Mouse (Mus musculus) ES-Bruce4 (cell line): Measurements from ENCODE around the gene Evl.

ENCODE experiments used
- CTCF ChIP-seq: IDR thresholded peaks from one replicate; pipeline ENCODE4 v1.8.1; 2011; ENCODE audit warnings: low read depth, low read length
- EP300 ChIP-seq: IDR thresholded peaks from 2 replicates; pipeline ENCODE4 v1.6.1; 2011; ENCODE audit warnings: low read depth, low read length; ENCODE audit not compliant: insufficient read depth
- POLR2A ChIP-seq: IDR thresholded peaks from one replicate; pipeline ENCODE4 v1.8.1; 2011; ENCODE audit warnings: low read length; ENCODE audit not compliant: insufficient read depth

- no peak for TF ChIP-seq CTCF
- no peak for TF ChIP-seq POLR2A
- no peak for TF ChIP-seq EP300
These were observed 35.1 kb upstream of the Evl start for GRCm38 (mm10) chr12:108519374-108519773.
